Mouse (Mus musculus): ENCODE data around the gene Npb. TPM values are rescaled to one million over a fixed set of nuclear protein-coding genes. Genes with fewer than 3 reads are reported as not detected.

The Npb gene
- polyA plus RNA-seq, 1 experiment: 3.8 TPM

GRCm38 (mm10) chr11:120600716-120601115 is 7.6 kb upstream of the Npb start:
- TF ChIP-seq CTCF (IDR thresholded peaks at IDR 0.05; ENCODE audit: control insufficient read depth, insufficient read depth, low read length) (no peak), POLR2A (IDR thresholded peaks at IDR 0.05; ENCODE audit: borderline replicate concordance, control insufficient read depth, low read depth, low read length) (no peak)
- no peak overlapping the region for H3K27ac ChIP-seq (ENCODE audit: control insufficient read depth, insufficient read depth, low read depth, low read length, poor library complexity)
- H3K4me1 ChIP-seq (ENCODE audit: control insufficient read depth, insufficient read depth, low read length): peaks cover 6% of the 10 kb centered on the region
- H3K4me3 ChIP-seq (replicated peaks; ENCODE audit: control insufficient read depth, low read depth, low read length): no peak overlapping the region
- 63% methylated on average over 3 of the region's 3 CpGs for WGBS

GRCm38 (mm10) chr11:120603545-120603944 is 4.7 kb upstream of the Npb start:
- no peak for TF ChIP-seq CTCF (IDR thresholded peaks at IDR 0.05; ENCODE audit: control insufficient read depth, insufficient read depth, low read length)
- no peak for TF ChIP-seq POLR2A (IDR thresholded peaks at IDR 0.05; ENCODE audit: borderline replicate concordance, control insufficient read depth, low read depth, low read length)
- peaks cover 2% of the 10 kb centered on the region; the same call in 1 of the 2 replicates for H3K4me1 ChIP-seq (ENCODE audit: control insufficient read depth, insufficient read depth, low read length)
- WGBS: 77% methylated on average over 2 of the region's 2 CpGs
- no peak overlapping the region for H3K4me3 ChIP-seq (replicated peaks; ENCODE audit: control insufficient read depth, low read depth, low read length)
- no peak overlapping the region for H3K27ac ChIP-seq (ENCODE audit: control insufficient read depth, insufficient read depth, low read depth, low read length, poor library complexity)

DNA sequence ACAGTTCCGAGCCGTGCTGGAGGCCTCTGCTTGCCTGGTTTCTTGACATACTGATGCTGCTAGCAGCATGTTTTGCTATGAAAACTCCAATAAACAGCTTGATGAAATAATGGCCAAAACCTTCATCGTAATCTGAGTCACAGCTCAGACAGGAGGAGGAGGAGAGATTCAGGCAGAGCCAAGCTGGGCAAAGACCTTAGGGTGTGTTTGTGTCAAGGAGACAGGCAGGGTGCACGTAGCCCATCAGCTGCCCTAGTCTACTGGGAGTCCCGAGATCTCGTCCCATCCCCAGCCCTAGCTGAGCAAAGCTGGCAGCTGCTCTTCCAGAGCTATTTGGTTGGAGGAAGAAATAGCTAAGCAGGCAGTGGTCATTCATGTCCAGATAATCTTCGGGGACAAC is 2.6 kb upstream of the Npb start:
- Histone ChIP-seq H3K4me1 (ENCODE audit: control insufficient read depth, insufficient read depth, low read length) (no peaks in the 10 kb centered on the region), H3K27ac (ENCODE audit: control insufficient read depth, insufficient read depth, low read depth, low read length, poor library complexity) (no peak overlapping the region), H3K4me3 (replicated peaks; ENCODE audit: control insufficient read depth, low read depth, low read length) (no peak overlapping the region)
- 88% methylated on average over 7 of the region's 7 CpGs for WGBS
- TF ChIP-seq CTCF (IDR thresholded peaks at IDR 0.05; ENCODE audit: control insufficient read depth, insufficient read depth, low read length) (no peak), POLR2A (IDR thresholded peaks at IDR 0.05; ENCODE audit: borderline replicate concordance, control insufficient read depth, low read depth, low read length) (no peak)

GRCm38 (mm10) chr11:120606764-120607163 is 1.5 kb upstream of the Npb start:
- WGBS: 86% methylated on average over 4 of the region's 4 CpGs
- Histone ChIP-seq H3K27ac (ENCODE audit: control insufficient read depth, insufficient read depth, low read depth, low read length, poor library complexity) (no peak overlapping the region), H3K4me1 (ENCODE audit: control insufficient read depth, insufficient read depth, low read length) (no peaks in the 10 kb centered on the region), H3K4me3 (replicated peaks; ENCODE audit: control insufficient read depth, low read depth, low read length) (no peak overlapping the region)
- TF ChIP-seq POLR2A (IDR thresholded peaks at IDR 0.05; ENCODE audit: borderline replicate concordance, control insufficient read depth, low read depth, low read length) (no peak), CTCF (IDR thresholded peaks at IDR 0.05; ENCODE audit: control insufficient read depth, insufficient read depth, low read length) (no peak)

DNA sequence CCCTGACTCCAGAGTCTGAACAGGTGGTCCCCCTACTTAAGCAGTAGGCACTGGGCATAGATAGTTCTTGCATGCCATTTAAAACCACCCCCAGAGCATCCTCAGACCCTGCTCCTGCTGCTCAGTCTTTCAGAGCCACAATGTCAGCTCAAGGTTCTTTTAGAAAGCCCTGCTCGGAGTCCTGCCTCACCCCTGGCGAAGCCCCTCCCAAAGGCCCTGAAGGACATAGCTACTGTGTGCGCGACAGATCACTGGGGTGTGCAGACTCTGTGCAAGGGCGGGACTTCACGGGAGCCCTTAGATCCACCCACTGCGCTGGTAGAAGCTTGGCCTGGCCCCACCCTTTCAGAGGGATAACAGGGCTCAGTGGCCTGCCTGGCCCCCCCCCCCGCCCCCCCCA is 973 bp downstream of the Npb start:
- H3K27ac ChIP-seq (ENCODE audit: control insufficient read depth, insufficient read depth, low read depth, low read length, poor library complexity): no peak overlapping the region
- 66% methylated on average over 8 of the region's 8 CpGs for WGBS
- no peak overlapping the region for H3K4me3 ChIP-seq (replicated peaks; ENCODE audit: control insufficient read depth, low read depth, low read length)
- TF ChIP-seq POLR2A (IDR thresholded peaks at IDR 0.05; ENCODE audit: borderline replicate concordance, control insufficient read depth, low read depth, low read length): no peak
- no peak for TF ChIP-seq CTCF (IDR thresholded peaks at IDR 0.05; ENCODE audit: control insufficient read depth, insufficient read depth, low read length)
- no peaks in the 10 kb centered on the region for H3K4me1 ChIP-seq (ENCODE audit: control insufficient read depth, insufficient read depth, low read length)

GRCm38 (mm10) chr11:120610477-120611046 is 2.3 kb downstream of the Npb start:
- Histone ChIP-seq H3K4me1 (ENCODE audit: control insufficient read depth, insufficient read depth, low read length) (no peaks in the 10 kb centered on the region), H3K4me3 (replicated peaks; ENCODE audit: control insufficient read depth, low read depth, low read length) (no peak overlapping the region)
- 91% methylated on average over 9 of the region's 9 CpGs for WGBS

DNA sequence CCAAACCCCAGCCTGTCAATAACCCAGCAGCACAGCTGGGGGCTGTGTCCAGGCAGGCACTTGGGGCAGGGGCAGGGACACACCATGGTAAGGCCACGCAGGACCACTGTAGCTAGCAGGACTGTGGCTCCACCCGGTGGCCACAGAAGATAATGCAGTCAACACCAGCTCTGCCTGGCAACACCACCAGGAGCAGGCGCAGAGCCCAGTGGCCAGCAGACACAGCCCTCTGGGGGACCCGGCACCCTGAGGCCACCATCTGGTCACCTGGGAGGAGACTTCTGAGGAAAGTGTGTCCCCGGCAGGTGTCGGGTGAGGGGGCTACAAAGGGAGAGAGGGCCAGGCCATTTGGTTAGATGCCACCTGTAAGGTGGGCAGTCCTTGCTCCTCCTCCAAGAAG is 4.5 kb downstream of the Npb start:
- no peak overlapping the region for H3K27ac ChIP-seq (ENCODE audit: control insufficient read depth, insufficient read depth, low read depth, low read length, poor library complexity)
- no peak for TF ChIP-seq POLR2A (IDR thresholded peaks at IDR 0.05; ENCODE audit: borderline replicate concordance, control insufficient read depth, low read depth, low read length)
- peak; percentile 95 for TF ChIP-seq CTCF (IDR thresholded peaks at IDR 0.05; ENCODE audit: control insufficient read depth, insufficient read depth, low read length)
- no peak overlapping the region for H3K4me3 ChIP-seq (replicated peaks; ENCODE audit: control insufficient read depth, low read depth, low read length)
- WGBS: 49% methylated on average over 6 of the region's 6 CpGs
- peaks cover 2% of the 10 kb centered on the region; the same call in 1 of the 2 replicates for H3K4me1 ChIP-seq (ENCODE audit: control insufficient read depth, insufficient read depth, low read length)

More at GRCm38 (mm10) chr11:120610477-120611046, 2.3 kb downstream of the Npb start:
- no peak overlapping the region for H3K27ac ChIP-seq (ENCODE audit: control insufficient read depth, insufficient read depth, low read depth, low read length, poor library complexity)
- TF ChIP-seq CTCF (IDR thresholded peaks at IDR 0.05; ENCODE audit: control insufficient read depth, insufficient read depth, low read length): no peak
- no peak for TF ChIP-seq POLR2A (IDR thresholded peaks at IDR 0.05; ENCODE audit: borderline replicate concordance, control insufficient read depth, low read depth, low read length)

- Histone ChIP-seq H3K27ac (ENCODE audit: control insufficient read depth, insufficient read depth, low read depth, low read length, poor library complexity) (no peak overlapping the region), H3K4me1 (ENCODE audit: control insufficient read depth, insufficient read depth, low read length) (peaks cover 2% of the 10 kb centered on the region; the same call in 1 of the 2 replicates), H3K4me3 (replicated peaks; ENCODE audit: control insufficient read depth, low read depth, low read length) (no peak overlapping the region)
- WGBS: 88% methylated on average over 10 of the region's 10 CpGs
- TF ChIP-seq CTCF (IDR thresholded peaks at IDR 0.05; ENCODE audit: control insufficient read depth, insufficient read depth, low read length): no peak
- TF ChIP-seq POLR2A (IDR thresholded peaks at IDR 0.05; ENCODE audit: borderline replicate concordance, control insufficient read depth, low read depth, low read length): no peak
These were observed 5.2 kb downstream of the Npb start for GRCm38 (mm10) chr11:120613481-120613972.
